In the genomic region with DNA sequence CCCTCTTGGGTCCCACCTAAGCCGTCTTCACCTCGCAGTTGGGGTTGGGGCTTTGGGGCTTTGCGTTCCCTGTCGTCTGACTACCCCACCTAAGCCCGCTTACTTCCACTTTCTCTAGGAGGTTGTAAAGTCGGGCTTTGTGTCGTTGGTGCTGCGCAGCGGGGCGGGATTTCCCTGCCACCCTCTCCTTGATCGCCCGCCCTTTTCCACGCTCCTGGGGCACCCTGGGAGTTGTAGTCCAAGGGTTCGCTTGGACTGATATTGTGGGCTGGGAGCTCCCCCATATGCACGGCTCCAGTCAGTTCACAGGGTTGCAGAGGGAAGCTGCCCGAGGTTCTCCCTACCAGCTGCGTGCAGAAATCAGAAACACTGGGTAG, we compare ENCODE assay signal across 8 mouse cellular contexts.
A peak's percentile ranks its signal among the peaks of the same experiment; 100 is the strongest.
DNase-seq lines count a peak whose midpoint lies in the region; ATAC-seq and TF ChIP-seq lines count a peak whose summit lies in the region.

No protein-coding gene starts in this region.

- ATAC-seq in megakaryocyte, adult 5-6 weeks (ENCODE audit: poor library complexity, severe bottlenecking): peak; percentile 93

- TF ChIP-seq CTCF in left cerebral cortex, adult 2 months (IDR thresholded peaks at IDR 0.05): peak; percentile 53

- peak overlapping the region; percentile 84 for H3K27ac ChIP-seq in left cerebral cortex, adult 2 months

- intact Hi-C loops in left cerebral cortex, adult 2 months (cut with DNase I): loop anchor here (5.0 to 10.0 kb wide), 5 partner anchors 157 to 1210 kb away; partner anchors contain the start of gene Fgf13

- peak; percentile 87 for DNase-seq in adrenal gland, adult 8-10 months
- peak; percentile 90 for DNase-seq in embryo, embryonic 10.5 days (ENCODE audit: low spot score)
- DNase-seq in gastrocnemius, postnatal 10 days: peak; percentile 77
- peak; percentile 44 for DNase-seq in hindlimb bud, embryonic 11.5 days (ENCODE audit: extremely low spot score, low read depth, low spot score)
- DNase-seq in left cerebral cortex, adult 2 months (ENCODE audit: extremely low spot score in 1 of 2, low spot score in 2 of 2): peak; percentile 77 to 84
- peak; percentile 84 for DNase-seq in right cerebral cortex, postnatal 25 days
- peak; percentile 85 for DNase-seq in yolk sac, embryonic 10.5 days (ENCODE audit: low spot score)

- peak overlapping the region; percentile 69 for H3K4me3 ChIP-seq in left cerebral cortex, adult 2 months

Comparison
In these comparisons a context has a peak if more than half of its experiments do, and no peak if none do; other contexts are left out.
1. Peak in every context shown above with its lines: DNase-seq, ATAC-seq, H3K4me3 ChIP-seq and H3K27ac ChIP-seq.